Mouse (Mus musculus) hindbrain, embryonic 11.5 days (tissue): Measurements from ENCODE around the gene 1700031F05Rik. TPM values are rescaled to one million over a fixed set of nuclear protein-coding genes. Genes with fewer than 3 reads are reported as not detected.
"Not testable (repeated sequence)": the region's sequence is repeated elsewhere in the genome, so short reads cannot be mapped to it uniquely, and the experiment has no call there.

Source experiments
- ATAC-seq: fragments of 200-750 bp; cut with Nextera tagmentation; 2 replicates; pipeline ENCODE4 v1.8.0; 2017; ENCODE audit warnings: mild to moderate bottlenecking, moderate TSS enrichment, moderate library complexity; ENCODE audit not compliant: low FRiP score
- DNase-seq: peaks from one replicate; pipeline ENCODE4 v3.0.0-alpha.2; 2015; ENCODE audit warnings: low spot score
- H3K27ac ChIP-seq: fragments of 300-500 bp; sonication (generic); 2 replicates; pipeline ENCODE4 v1.5.1; 2014; ENCODE audit warnings: mild to moderate bottlenecking, low read depth, low read length
- H3K27me3 ChIP-seq: fragments of 300-500 bp; sonication (generic); 2 replicates; pipeline ENCODE4 v1.6.1; 2014; ENCODE audit warnings: mild to moderate bottlenecking, low read length, moderate library complexity, mixed read lengths; ENCODE audit not compliant: control insufficient read depth, insufficient read depth
- H3K36me3 ChIP-seq: fragments of 300-500 bp; sonication (generic); 2 replicates; pipeline ENCODE4 v1.6.1; 2014; ENCODE audit warnings: mild to moderate bottlenecking, low read length, moderate library complexity, mixed read lengths; ENCODE audit not compliant: control insufficient read depth, insufficient read depth
- H3K4me1 ChIP-seq: fragments of 300-500 bp; sonication (generic); replicated peaks from 2 replicates; pipeline ENCODE4 v1.6.1; 2014; ENCODE audit warnings: low read length, mixed read lengths; ENCODE audit not compliant: control insufficient read depth, insufficient read depth
- H3K4me2 ChIP-seq: fragments of 300-500 bp; sonication (generic); replicated peaks from 2 replicates; pipeline ENCODE4 v1.6.1; 2014; ENCODE audit warnings: mild to moderate bottlenecking, low read depth, low read length
- H3K4me3 ChIP-seq: fragments of 300-500 bp; sonication (generic); 2 replicates; pipeline ENCODE4 v1.5.1; 2014; ENCODE audit warnings: low read depth, low read length
- H3K9ac ChIP-seq: fragments of 300-500 bp; sonication (generic); 2 replicates; pipeline ENCODE4 v1.6.1; 2014; ENCODE audit warnings: low read depth, low read length
- H3K9me3 ChIP-seq: fragments of 300-500 bp; sonication (generic); 2 replicates; pipeline ENCODE4 v1.6.1; 2016; ENCODE audit warnings: low read length; ENCODE audit not compliant: control insufficient read depth
- whole genome bisulfite sequencing: fragments of 180-500 bp; shearing (Covaris S2); extraction: QIAGEN DNeasy Blood & Tissue Kit; methylation state at CpG from one replicate; pipeline ENCODE4 v1.1.7; 2014; 5-methylcytosine and 5-hydroxymethylcytosine counted together
- polyA plus RNA-seq: library from polyadenylated mRNA; unstranded; fragments of >200 nt; fragmentation: Nextera tagmentation; extraction: Ambion mirVana; gene quantifications from 2 replicates; pipeline ENCODE4 v1.2.1, GENCODE M21; 2014

The 1700031F05Rik gene
- not detected in 2 replicates for polyA plus RNA-seq

- Histone ChIP-seq H3K4me1 (no peaks in the 10 kb centered on the region), H3K27me3 (no peaks in the 10 kb centered on the region), H3K9ac (no peak within 1 kb of the TSS), H3K4me2 (no peak within 1 kb of the TSS), H3K36me3 (no peaks in the 10 kb centered on the region), H3K9me3 (no peaks in the 10 kb centered on the region), H3K27ac (no peak within 1 kb of the TSS), H3K4me3 (no peak within 1 kb of the TSS)
- DNase-seq = no peak
- no peak for ATAC-seq
- 90% methylated on average over 6 of the region's 6 CpGs for WGBS
These were observed at the start of gene 1700031F05Rik for GRCm38 (mm10) chrX:102867871-102868270. Gene 1700031F05Rik, minus strand, starts transcription at chrX:102867971.

DNA sequence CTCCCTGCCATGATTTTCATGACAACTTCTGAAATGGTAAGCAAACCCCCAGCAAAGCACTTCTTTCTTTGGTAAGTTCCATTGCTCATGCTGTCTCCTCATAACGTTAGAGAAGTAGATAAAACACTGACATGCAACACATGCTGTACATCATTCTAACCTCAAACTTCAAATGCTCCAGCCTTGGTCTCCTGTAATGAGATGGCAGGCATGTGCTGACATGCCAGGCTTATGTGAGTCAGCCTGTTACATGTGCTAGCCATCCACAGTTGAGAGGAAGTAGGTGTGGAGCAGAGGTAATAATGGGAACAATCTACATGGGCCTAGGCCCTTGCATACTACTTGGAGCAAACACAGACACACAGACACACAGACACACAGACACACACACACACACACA lies 47.1 kb upstream of the 1700031F05Rik start:
- H3K4me3 ChIP-seq, H3K9me3 ChIP-seq, H3K9ac ChIP-seq, H3K27me3 ChIP-seq, H3K4me1 ChIP-seq, H3K4me2 ChIP-seq, DNase-seq, H3K36me3 ChIP-seq, ATAC-seq, H3K27ac ChIP-seq: not testable (repeated sequence)
- 65% methylated on average over 1 of the region's 1 CpGs for WGBS

DNA sequence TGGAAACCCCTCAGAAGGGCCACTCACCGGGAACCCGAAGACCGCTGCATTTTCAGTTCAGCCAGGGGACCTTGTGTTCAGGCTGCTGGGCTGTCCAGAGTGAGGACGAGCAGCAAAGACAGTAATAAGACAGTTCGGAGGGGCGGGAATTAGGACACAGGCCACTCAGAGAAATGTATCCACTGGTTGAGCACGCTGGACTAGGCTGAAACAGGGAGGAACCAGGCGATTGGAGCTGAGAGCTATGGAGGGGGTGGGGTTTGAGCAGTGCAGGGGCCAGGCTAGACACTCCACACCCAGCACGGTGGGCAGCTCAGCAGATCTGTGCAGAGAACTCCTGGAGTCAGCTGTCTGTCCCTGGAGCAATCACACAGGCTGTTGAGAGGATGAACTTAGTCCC lies 40.8 kb upstream of the 1700031F05Rik start, which contains the start of the genes Dmrtc1a and 1700011M02Rik:
TSS of gene Dmrtc1a (minus strand) at position 101 of the 400 bp plus-strand sequence.
TSS of gene 1700011M02Rik (plus strand) at position 319 of the 400 bp plus-strand sequence.
- not testable (repeated sequence) for H3K9ac ChIP-seq, H3K4me1 ChIP-seq, ATAC-seq, H3K36me3 ChIP-seq, DNase-seq, H3K27me3 ChIP-seq, H3K9me3 ChIP-seq, H3K4me2 ChIP-seq, H3K27ac ChIP-seq, H3K4me3 ChIP-seq
- 83% methylated on average over 4 of the region's 9 CpGs for WGBS

DNA sequence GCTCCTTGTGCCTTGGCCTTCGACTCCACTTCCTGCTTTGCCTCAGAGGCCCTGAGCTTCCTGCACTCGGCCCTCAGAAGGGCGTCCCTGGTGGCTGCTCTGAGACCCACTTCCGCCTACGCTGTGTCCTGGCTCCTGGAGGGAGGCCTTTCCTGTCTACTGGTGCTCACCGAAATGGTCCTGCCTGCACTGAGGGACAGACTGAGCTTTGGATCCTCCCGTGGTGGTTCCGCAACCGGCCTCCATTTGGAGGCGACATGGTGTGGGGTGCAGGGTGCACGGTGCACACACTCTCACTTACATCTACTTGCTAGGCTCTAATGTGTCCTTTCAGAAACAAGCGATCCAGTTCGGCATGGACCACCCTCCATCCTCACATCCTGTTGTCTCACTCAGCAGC lies 13.3 kb downstream of the 1700031F05Rik start, which contains the start of gene Dmrtc1c2:
TSS of gene Dmrtc1c2 (minus strand) at position 101 of the 400 bp plus-strand sequence.
- H3K4me3 ChIP-seq, H3K4me1 ChIP-seq, H3K27ac ChIP-seq, ATAC-seq, H3K36me3 ChIP-seq, H3K9me3 ChIP-seq, H3K4me2 ChIP-seq, H3K27me3 ChIP-seq, DNase-seq, H3K9ac ChIP-seq: not testable (repeated sequence)
- WGBS = 100% methylated on average over 2 of the region's 13 CpGs

- H3K4me2 ChIP-seq = no peak overlapping the region
- DNase-seq (no peak), ATAC-seq (no peak)
- no peaks in the 10 kb centered on the region; the same call in 1 of the 2 replicates for H3K27me3 ChIP-seq
- H3K9me3 ChIP-seq = no peaks in the 10 kb centered on the region
- no peak overlapping the region for H3K27ac ChIP-seq
- H3K9ac ChIP-seq = no peak overlapping the region
- H3K36me3 ChIP-seq = no peaks in the 10 kb centered on the region
- H3K4me3 ChIP-seq = no peak overlapping the region
- H3K4me1 ChIP-seq = no peaks in the 10 kb centered on the region
- 66% methylated on average over 4 of the region's 4 CpGs for WGBS
These were observed 55.5 kb downstream of the 1700031F05Rik start for GRCm38 (mm10) chrX:102812311-102812710.

Other genes with a start within 250 kb of the 1700031F05Rik start
- 5.3 and 5.9 TPM in 2 replicates for gene Phka1, start 223.7 kb downstream of the 1700031F05Rik start, polyA plus RNA-seq
- not detected in 2 replicates for gene Gm3880, start 181.0 kb downstream of the 1700031F05Rik start, polyA plus RNA-seq
- gene Gm9112, start 160.3 kb downstream of the 1700031F05Rik start, polyA plus RNA-seq = not detected in 2 replicates
- gene Dmrtc1b, start 160.1 kb downstream of the 1700031F05Rik start, polyA plus RNA-seq = not detected in 2 replicates
- not detected in 2 replicates for gene Dmrtc1c1, start 65.0 kb downstream of the 1700031F05Rik start, polyA plus RNA-seq
- gene Dmrtc1c2, start 13.4 kb downstream of the 1700031F05Rik start, polyA plus RNA-seq = not detected in 2 replicates
- 0.60 and 0.83 TPM in 2 replicates for gene Dmrtc1a, start 40.7 kb upstream of the 1700031F05Rik start, polyA plus RNA-seq
- gene 1700011M02Rik, start 40.9 kb upstream of the 1700031F05Rik start, polyA plus RNA-seq = not detected in 2 replicates
- gene 1700018G05Rik, start 60.4 kb upstream of the 1700031F05Rik start, polyA plus RNA-seq = not detected in 2 replicates